9 mouse cellular contexts compared by ENCODE assay signal in genomic region chr6:112210238-112210950, GRCm38 (mm10).
DNase-seq lines count a peak whose midpoint lies in the region; ATAC-seq lines count a peak whose summit lies in the region.
"Had no signal": no experiment of that assay in that cellular context is flagged by ENCODE, and none has a peak within 500 bp of the region (broad histone marks: within the 10 kb centered on the region; RNA-seq: fewer than 3 reads in every experiment).

No protein-coding gene starts in this region.

- no peak overlapping the region for H3K4me2 ChIP-seq in forebrain, embryonic 11.5 days (ENCODE audit: low read depth, low read length, severe bottlenecking)

- no peak overlapping the region for H3K9ac ChIP-seq in forebrain, embryonic 11.5 days (ENCODE audit: low read length)

- H3K36me3 ChIP-seq in forebrain, embryonic 11.5 days (ENCODE audit: control insufficient read depth, insufficient read depth, low read length): no peaks in the 10 kb centered on the region

- peak; percentile 88 for ATAC-seq in forebrain, embryonic 11.5 days (replicated peaks; ENCODE audit: low FRiP score)

- H3K27me3 ChIP-seq in forebrain, embryonic 11.5 days (ENCODE audit: control insufficient read depth, insufficient read depth, low read length): no peaks in the 10 kb centered on the region
- H3K27me3 ChIP-seq: megakaryocyte, embryonic 14.5 days had no signal

- H3K4me3 ChIP-seq in forebrain, embryonic 11.5 days (ENCODE audit: low read depth, low read length): no peak overlapping the region
- H3K4me3 ChIP-seq: megakaryocyte, embryonic 14.5 days had no signal

- peak; percentile 38 for DNase-seq in ovary, adult 18-20 months (ENCODE audit: low spot score)
- DNase-seq in ovary, postnatal 10 days (ENCODE audit: low spot score): no peak
- no peak for DNase-seq in forebrain, embryonic 11.5 days (ENCODE audit: low spot score)
- peak; percentile 69 to 73 for DNase-seq in heart, postnatal 10 days
- peak; percentile 79 to 88 for DNase-seq in kidney, postnatal 25 days
- DNase-seq in lung, postnatal 4 days: peak; percentile 86 to 94
- peak; percentile 70 for DNase-seq in urinary bladder, postnatal 14 days (ENCODE audit: low spot score)
- no peak for DNase-seq in thymus, postnatal 0 days (ENCODE audit: low spot score)

- no peaks in the 10 kb centered on the region for H3K9me3 ChIP-seq in forebrain, embryonic 11.5 days (ENCODE audit: control insufficient read depth, low read length)

- H3K4me1 ChIP-seq in forebrain, embryonic 11.5 days (replicated peaks; ENCODE audit: control insufficient read depth, insufficient read depth, low read length): no peaks in the 10 kb centered on the region
- H3K4me1 ChIP-seq: megakaryocyte, embryonic 14.5 days had no signal

- whole genome bisulfite sequencing in forebrain, embryonic 11.5 days: 44% methylated on average over 8 of the region's 8 CpGs

- intact Hi-C loops in heart, postnatal 10 days (cut with DNase I): loop anchor here (2.0 to 10.0 kb wide), 2 partner anchors 60 to 574 kb away; no protein-coding TSS in a partner anchor

- H3K27ac ChIP-seq in forebrain, embryonic 11.5 days (ENCODE audit: low read depth, low read length): no peak overlapping the region

Comparison
In these comparisons a context has a peak if more than half of its experiments do, and no peak if none do; other contexts are left out.
1. DNase-seq: peak in ovary, adult 18-20 months (single experiment), heart, postnatal 10 days (2 of 2), kidney, postnatal 25 days (2 of 2), lung, postnatal 4 days (2 of 2) and urinary bladder, postnatal 14 days (single experiment); none in ovary, postnatal 10 days (single experiment), forebrain, embryonic 11.5 days (single experiment) and thymus, postnatal 0 days (single experiment).